Mouse (Mus musculus) ZHBTc4 (cell line): ENCODE data around the gene Jpt1.
"Not testable (repeated sequence)": the region's sequence is repeated elsewhere in the genome, so short reads cannot be mapped to it uniquely, and the experiment has no call there.

Source experiments
- DNase-seq: peaks from one replicate; pipeline ENCODE4 v3.0.0-alpha.2; 2011; ENCODE audit warnings: low read depth, low spot score

The Jpt1 gene

DNA sequence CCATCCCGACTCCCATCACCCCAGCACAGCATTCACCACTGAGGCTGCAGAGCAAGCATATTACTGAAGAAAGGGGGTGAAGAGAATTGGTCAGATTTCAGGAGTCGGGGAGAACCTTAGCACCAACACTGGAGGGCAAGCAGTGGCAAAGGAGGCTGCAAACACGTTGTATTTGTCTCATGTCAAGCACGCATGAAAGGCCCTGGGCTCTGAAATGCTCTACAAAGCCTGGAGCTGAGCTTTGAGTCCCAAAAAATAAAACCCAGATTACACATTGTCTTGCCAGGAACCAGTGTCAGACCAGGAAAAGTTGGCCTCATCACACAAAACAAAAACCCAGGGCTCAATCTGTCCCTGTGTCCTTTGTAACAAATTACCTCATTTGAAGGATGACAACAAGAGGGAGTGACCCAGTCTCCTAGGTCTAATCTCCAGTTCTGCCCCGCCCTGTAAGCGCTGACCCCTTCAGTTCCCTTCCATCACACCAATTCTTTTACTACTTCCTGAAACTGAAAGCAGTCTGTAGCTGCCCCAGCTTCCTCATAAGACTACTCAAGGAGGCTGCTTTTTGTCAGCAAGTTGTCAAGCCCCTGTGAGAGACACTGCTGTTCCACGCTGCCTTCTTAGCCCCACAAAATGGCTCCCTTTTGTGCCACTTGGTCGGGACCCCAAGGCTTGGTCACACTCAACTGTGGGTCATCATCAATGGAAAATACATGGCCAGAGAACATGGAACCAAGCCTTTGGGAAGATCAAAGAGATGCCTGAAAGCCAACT lies 1.6 kb downstream of the Jpt1 start:
- DNase-seq, result no peak

- DNase-seq, result no peak
Observed at GRCm38 (mm10) chr11:115512004-115512403, 2.2 kb downstream of the Jpt1 start.

- DNase-seq, result no peak
Observed at GRCm38 (mm10) chr11:115511121-115511520, 3.1 kb downstream of the Jpt1 start.

- no peak for DNase-seq
Observed at GRCm38 (mm10) chr11:115510507-115510888, 3.7 kb downstream of the Jpt1 start.

- no peak for DNase-seq
Observed at GRCm38 (mm10) chr11:115509773-115510506, 4.2 kb downstream of the Jpt1 start.

GRCm38 (mm10) chr11:115508061-115508460 lies 6.1 kb downstream of the Jpt1 start:
- no peak for DNase-seq

- DNase-seq, result no peak
Observed at GRCm38 (mm10) chr11:115506586-115506985, 7.6 kb downstream of the Jpt1 start.

DNA sequence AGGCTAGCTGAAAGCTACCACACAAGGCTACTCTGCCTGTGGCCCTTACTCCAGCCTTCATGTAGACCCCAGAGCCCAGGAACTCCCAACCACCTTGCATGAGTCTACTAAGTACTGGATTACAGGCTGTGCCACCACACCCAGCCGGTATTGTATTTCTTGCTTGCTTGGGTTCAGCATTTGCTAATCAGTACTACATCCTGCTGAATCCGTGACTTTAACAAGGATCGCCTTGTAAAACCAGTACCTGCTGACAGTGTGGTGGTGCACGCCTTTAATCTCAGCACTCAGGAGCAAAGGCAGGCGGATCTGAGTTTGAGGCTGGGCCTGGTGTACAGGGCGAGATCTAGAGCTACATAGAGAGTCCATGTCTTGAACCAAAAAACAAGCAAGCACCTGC lies 11.6 kb downstream of the Jpt1 start:
- peak; percentile 68 for DNase-seq

GRCm38 (mm10) chr11:115496559-115496958 lies 17.6 kb downstream of the Jpt1 start:
- DNase-seq, result not testable (repeated sequence)

DNA sequence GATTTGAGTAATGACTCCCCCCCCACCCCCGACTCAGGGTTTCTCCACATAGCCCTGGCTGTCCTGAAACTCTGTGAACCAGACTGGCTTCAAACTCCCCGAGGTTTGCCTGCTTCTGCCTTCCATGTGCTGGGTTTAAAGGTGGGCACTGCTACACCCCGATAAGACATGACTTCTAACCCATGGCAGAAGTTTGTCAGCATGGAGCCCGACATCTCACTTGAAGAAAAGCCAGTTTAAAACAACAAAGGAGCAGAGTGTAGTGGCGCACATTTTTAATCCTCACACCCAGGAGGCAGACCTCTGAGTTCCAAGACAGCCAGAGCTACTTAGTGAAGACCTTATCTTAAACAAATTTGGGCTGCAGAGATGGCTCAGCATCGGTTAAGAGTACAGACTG lies 21.8 kb downstream of the Jpt1 start:
- no peak for DNase-seq

DNA sequence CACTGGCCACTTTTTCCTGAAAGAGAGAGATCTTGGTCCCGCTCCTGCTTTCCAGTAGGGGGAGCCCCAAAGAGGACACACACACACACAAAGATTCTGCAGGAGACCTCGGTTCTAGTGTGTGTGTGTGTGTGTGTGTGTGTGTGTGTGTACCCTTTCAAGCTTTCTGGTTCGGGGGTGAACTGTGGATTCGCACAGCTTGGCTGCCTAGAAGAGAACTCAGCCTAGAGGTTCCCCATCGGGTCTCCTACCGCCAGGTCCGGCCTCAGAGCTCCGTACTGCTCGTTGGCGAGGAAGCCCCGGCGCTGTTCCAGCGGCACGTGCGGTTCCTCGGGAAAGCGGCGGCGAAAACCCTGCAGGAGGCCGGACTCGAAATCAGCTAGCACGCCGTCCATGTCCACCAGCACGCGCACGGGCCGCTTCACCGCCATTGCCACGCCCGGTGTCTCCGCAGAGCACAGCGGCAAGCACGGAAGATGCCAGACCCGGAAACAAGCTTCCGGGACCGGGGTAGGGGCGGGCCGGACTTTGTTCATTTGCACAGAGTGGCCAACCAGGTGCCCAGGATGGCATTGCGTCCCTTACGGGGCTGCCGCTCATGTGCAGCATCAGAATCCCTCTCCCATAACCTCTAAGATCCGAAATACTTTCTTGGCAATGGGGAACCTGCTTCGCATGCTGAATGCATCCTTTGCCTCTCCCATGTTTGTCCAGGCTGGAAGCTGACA lies 22.7 kb downstream of the Jpt1 start, which contains the start of gene Nt5c:
TSS of gene Nt5c (minus strand) at position 507 of the 728 bp plus-strand sequence.
- peak; percentile 77 for DNase-seq

DNA sequence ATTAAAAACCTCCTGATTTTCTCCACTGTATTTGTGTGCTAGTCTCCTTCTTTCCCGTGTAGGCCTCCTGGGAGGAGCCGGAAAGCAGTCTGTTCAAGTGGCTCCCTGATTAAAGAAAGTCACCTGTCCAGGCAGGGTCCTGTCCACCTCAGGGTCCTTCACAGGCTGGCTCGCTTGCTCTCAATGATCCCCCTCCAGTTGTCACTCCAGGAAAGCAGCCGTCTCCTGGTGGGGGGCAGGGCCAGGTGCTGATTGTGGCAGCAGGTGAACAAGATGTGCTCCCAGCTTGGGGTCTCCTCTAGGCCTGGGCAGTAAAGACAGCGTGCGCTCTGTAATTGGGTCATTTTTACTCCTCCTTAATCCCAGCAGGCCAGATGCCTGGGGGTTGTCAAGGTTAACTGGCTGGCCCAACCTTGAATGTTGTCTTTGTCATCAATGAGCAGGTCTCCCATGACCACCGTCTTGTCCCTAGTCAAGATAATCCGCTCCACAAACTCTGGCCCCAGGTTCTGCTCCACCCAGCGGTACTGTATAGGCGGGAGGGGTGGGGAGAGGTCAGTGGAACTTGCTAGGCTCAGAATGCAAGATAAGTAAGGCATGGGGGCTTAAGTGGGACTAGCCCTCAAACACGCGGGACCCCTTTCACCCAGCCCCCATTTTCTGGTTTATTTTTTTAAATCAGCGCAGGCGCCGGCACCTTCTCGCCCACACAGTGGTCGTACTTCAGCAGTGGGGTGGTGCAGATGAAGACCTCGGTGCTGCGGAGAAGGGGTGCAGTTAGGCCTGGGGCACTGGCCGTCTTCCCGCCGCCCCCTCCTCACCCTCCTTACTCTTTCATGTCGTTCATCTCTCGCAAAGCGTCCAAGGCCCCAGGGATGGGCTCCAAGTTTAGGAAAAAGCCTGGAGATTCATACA lies 23.5 kb downstream of the Jpt1 start:
- DNase-seq, result no peak

DNA sequence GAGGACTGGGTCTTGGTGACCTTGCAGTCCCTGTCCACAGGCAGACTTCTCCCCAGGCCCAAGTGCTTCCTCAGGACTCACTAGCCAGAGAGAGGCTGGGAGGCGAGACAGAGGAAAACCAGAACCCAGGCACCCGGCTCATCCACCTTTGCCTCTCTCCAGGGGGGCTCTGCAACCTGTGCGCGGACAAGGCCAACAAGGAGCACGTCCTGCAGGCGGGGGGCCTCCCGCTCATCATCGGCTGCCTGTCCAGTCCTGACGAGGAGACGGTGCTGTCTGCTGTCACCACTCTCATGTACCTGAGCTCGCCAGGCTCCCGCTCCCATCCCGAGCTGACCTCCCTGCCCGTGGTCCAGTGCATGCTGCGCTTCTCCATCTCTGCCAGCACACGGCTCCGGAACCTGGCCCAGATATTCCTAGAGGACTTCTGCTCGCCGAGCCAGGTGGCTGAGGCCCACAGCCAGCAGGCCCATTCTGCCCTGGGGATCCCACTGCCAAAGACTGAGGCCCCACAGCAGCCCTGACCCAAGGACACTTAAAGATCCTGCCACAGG lies 25.6 kb downstream of the Jpt1 start:
- no peak for DNase-seq

GRCm38 (mm10) chr11:115485155-115485554 lies 29.0 kb downstream of the Jpt1 start:
- peak; percentile 69 for DNase-seq

DNA sequence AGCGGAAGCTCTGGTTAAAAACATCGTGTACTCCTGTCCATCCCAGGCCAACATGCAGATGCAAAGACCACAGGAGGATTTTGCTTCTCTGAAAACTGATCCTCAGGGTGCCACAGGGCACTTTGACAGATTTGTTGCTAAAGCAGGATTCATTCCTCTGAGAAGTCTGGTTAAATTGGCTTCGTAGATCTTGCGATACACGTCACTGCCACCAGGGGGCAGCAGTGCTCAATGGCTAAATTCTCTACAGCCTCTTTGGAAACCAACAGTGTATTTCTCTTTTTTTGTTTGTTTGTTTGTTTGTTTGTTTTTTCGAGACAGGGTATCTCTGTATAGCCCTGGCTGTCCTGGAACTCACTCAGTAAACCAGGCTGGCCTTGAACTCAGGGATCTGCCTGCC lies 30.5 kb downstream of the Jpt1 start:
- DNase-seq, result peak; percentile 81

DNA sequence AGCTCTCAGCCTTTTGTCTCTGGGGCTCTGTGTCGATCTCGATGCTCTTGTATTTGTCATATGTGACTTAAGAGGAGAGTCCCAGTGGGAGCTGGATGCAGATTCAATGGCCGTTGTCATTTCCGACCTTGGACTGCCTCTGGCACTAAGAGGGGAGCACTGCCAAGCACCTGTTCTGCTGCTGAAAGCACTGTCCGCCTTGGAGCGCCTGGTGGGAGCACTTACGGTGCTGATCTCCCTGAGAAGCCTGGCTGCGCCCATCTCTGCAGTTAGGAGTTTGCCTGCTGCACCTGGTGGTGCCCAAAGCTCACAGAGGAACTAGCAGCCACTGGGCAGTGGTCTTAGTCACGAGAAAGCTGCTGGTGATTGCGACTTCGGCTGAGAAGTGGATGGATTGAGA lies 30.9 kb downstream of the Jpt1 start:
- no peak for DNase-seq

DNA sequence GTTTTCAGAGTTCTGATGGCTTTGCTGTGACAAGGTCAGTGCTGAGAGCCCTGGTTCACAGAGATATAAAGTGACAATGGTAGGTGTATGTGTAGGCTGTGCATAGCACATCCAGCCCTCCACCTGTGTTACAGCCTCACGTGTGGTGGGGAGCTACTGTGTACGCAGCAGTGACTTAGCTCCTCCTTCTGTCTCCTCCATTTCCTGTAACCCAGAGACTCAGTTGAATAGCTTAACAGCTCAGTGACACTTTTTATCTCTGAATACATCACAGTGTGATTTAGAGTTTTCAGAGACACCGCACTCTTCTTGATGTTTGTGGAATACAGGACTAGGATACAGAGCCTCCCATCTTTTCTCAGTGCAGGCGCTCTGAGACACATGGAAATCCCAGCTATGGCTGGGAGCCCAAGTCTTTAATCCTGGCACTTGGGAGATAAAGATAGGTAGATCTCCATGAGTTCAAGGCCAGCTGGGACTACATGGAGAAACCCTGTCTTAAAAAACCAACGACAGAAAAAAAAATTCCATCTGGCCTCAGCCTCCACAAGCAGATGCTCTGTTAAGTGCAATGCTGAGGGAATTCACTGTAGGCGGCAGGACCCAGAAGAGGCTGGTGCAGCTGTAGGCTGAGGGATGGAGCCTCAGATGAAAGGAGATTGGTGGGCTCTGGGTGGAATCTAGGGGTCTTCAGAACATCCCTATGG lies 32.5 kb downstream of the Jpt1 start:
- DNase-seq, result no peak

DNA sequence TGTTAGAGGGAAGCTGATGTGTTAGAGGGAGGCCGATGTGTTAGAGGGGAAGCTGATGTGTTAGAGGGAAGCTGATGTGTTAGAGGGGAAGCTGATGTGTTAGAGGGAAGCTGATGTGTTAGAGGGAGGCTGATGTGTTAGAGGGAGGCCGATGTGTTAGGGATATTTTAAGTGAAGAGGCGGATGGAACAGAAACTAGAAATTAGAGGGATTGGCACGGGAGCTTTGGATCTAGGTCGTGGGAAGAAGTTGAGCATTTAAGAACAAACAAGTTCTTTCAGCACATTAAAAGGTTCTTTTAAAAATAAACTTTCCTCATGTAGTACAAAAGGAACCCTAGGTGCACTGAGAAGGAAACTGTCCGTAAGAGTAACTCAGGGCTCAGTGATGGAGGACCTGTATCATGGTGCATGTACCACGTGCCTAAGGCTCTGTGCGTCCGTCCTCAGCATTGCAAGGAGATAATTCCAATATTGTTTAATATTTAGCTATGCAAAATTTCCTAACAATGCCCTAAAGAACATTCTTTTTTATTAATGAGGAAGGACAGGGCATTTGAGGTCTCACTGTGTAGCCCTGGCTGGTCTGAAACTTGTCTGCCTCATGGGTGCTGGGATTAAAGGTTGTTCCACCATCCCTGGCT lies 35.8 kb downstream of the Jpt1 start:
- DNase-seq, result no peak

DNA sequence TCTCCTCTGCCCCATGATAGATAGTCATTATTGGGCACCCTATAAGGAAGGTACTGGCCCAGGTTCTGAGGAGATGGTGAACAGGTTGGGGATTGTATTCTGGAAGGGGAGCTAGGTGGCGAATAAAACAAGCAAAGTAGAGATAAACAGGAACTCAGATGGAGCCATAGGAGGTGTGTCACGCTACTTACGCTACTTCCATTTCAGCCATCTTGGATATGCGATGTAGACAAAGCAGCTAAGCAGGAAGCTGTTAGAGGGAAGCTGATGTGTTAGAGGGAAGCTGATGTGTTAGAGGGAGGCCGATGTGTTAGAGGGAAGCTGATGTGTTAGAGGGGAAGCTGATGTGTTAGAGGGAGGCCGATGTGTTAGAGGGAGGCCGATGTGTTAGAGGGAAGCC lies 36.8 kb downstream of the Jpt1 start:
- not testable (repeated sequence) for DNase-seq

DNA sequence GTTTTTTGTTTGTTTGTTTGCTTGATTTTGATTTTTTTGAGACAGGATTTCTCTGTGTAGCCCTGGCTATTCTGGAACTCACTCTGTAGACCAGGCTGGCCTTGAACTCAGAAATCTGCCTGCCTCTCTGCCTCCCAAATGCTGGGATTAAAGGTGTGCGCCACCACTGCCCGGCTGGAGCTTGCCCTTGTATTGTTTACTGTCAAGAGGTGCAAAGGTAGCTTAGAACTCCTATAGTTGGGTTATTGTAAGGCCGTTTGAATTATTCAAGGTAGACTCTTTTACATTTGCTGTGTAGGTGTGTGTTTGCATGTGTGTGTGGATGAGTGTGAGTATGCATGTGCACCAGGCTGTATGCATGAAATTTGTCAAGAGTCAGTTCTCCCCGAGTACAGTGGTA lies 37.6 kb downstream of the Jpt1 start:
- DNase-seq, result not testable (repeated sequence)
